Mouse (Mus musculus) stomach, embryonic 16.5 days (tissue): ENCODE results near the gene Ptprs. TPM values are rescaled to one million over a fixed set of nuclear protein-coding genes. Genes with fewer than 3 reads are reported as not detected.
A peak's percentile ranks its signal among the peaks of the same experiment; 100 is the strongest.

Experiments used
- ATAC-seq: fragments of 200-750 bp; cut with Nextera tagmentation; 2 replicates; pipeline ENCODE4 v1.8.0; 2017; ENCODE audit warnings: moderate number of reproducible peaks, moderate TSS enrichment; ENCODE audit not compliant: insufficient read depth, low FRiP score
- H3K27ac ChIP-seq: fragments of 300-500 bp; sonication (generic); 2 replicates; pipeline ENCODE4 v1.5.1; 2014; ENCODE audit warnings: low read length
- H3K27me3 ChIP-seq: fragments of 300-500 bp; sonication (generic); 2 replicates; pipeline ENCODE4 v1.6.1; 2014; ENCODE audit warnings: low read length, control low read depth, mixed read lengths; ENCODE audit not compliant: control insufficient read depth, insufficient read depth
- H3K36me3 ChIP-seq: fragments of 300-500 bp; sonication (generic); 2 replicates; pipeline ENCODE4 v1.6.1; 2014; ENCODE audit warnings: low read length; ENCODE audit not compliant: control insufficient read depth, insufficient read depth
- H3K4me1 ChIP-seq: fragments of 300-500 bp; sonication (generic); 2 replicates; pipeline ENCODE4 v1.6.1; 2014; ENCODE audit warnings: low read length, control low read depth, mixed read lengths; ENCODE audit not compliant: control insufficient read depth, insufficient read depth
- H3K4me2 ChIP-seq: fragments of 300-500 bp; sonication (generic); 2 replicates; pipeline ENCODE4 v1.6.1; 2014; ENCODE audit warnings: low read depth, low read length, mixed read lengths
- H3K4me3 ChIP-seq: fragments of 300-500 bp; sonication (generic); replicated peaks from 2 replicates; pipeline ENCODE4 v1.5.1; 2014; ENCODE audit warnings: mild to moderate bottlenecking, low read length
- H3K9ac ChIP-seq: fragments of 300-500 bp; sonication (generic); 2 replicates; pipeline ENCODE4 v1.6.1; 2014; ENCODE audit warnings: low read length
- H3K9me3 ChIP-seq: fragments of 300-500 bp; sonication (generic); replicated peaks from 2 replicates; pipeline ENCODE4 v1.6.1; 2016; ENCODE audit warnings: low read length, control low read depth; ENCODE audit not compliant: control insufficient read depth
- WGBS: fragments of 180-500 bp; shearing (Covaris S2); extraction: QIAGEN DNeasy Blood & Tissue Kit; methylation state at CpG from one replicate; pipeline ENCODE4 v1.1.7; 2014; 5-methylcytosine and 5-hydroxymethylcytosine counted together
- polyA plus RNA-seq: library from polyadenylated mRNA; unstranded; fragments of >200 nt; fragmentation: Nextera tagmentation; extraction: Ambion mirVana; gene quantifications from 2 replicates; pipeline ENCODE4 v1.2.1, GENCODE M21; 2015

Gene Ptprs
- polyA plus RNA-seq, 1 experiment from 2014 or later, result 61.9 TPM

DNA sequence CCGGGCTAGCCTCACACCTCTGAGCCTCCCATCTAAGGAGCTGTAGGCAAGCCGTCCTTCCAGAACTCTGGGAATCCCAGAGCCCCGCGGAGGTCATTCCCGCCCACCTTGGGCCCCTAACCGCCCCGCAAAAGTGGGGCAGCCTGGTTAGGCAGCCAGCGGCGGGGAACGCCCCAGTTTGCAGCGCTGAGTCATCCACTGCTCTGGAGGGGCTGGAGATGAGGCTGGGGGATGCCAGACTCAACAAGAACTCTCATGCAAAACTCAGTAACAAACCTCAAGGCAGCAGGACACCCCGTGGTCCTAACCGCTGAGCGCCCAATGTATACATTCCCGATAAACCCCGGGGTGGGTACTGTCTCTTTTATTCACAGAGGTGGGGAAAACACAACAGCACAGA, 4.2 kb downstream of the Ptprs start:
- no peak overlapping the region for H3K4me3 ChIP-seq
- peaks cover 72% of the 10 kb centered on the region for H3K4me1 ChIP-seq
- H3K9me3 ChIP-seq, result peaks cover 7% of the 10 kb centered on the region; the same call in 1 of the 2 replicates
- ATAC-seq, result no peak
- 17% methylated on average over 16 of the region's 16 CpGs for WGBS
- peak overlapping the region; percentile 82 for H3K9ac ChIP-seq
- H3K27me3 ChIP-seq, result peaks cover 25% of the 10 kb centered on the region
- H3K36me3 ChIP-seq, result no peaks in the 10 kb centered on the region
- peak overlapping the region; percentile 96 for H3K4me2 ChIP-seq
- no peak overlapping the region for H3K27ac ChIP-seq

DNA sequence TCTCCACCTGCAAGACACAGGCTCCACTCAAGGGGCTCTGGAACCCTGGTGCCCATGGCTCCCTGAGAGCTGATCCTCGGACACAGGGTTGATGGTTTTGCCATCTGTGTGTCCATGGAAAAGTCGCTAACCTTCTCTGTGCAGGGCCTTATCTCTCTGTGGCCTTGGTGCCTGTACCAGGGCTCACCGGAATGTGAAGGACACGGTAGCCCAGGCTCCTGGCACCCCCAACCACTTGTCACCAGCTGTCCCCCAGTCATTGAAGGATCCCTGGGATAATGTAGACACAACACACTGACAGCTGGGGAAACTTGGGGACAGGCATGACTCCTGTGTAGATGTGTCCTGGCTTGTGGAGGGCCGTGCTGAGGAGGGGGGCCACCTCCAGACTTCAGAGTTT, 5.1 kb downstream of the Ptprs start:
- Histone ChIP-seq H3K36me3 (no peaks in the 10 kb centered on the region), H3K27ac (no peak overlapping the region), H3K9ac (no peak overlapping the region), H3K4me2 (no peak overlapping the region), H3K27me3 (peaks cover 25% of the 10 kb centered on the region), H3K4me3 (no peak overlapping the region), H3K9me3 (no peaks in the 10 kb centered on the region), H3K4me1 (peaks cover 76% of the 10 kb centered on the region)
- WGBS, result 75% methylated on average over 5 of the region's 5 CpGs
- ATAC-seq, result no peak

DNA sequence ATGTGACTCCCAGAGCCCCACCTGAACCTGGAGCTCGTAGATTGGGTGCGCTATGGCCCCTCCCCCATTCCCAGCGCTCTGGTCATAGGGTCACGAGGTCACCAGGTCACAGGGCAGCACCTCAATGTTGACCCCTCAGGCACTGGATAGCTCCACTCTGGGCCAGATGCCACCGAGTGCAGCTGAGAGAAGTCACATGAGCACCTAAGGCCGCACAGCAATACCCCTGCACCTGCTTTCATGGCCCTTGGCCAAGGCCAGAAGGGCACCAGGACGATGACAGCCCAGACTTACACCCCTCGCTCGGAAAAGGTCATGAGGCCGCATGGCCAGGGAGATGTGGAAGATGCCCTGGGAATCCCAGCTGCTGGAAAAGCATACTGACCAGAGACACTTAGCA, 5.7 kb downstream of the Ptprs start:
- Histone ChIP-seq H3K27ac (no peak overlapping the region), H3K4me1 (peaks cover 76% of the 10 kb centered on the region), H3K36me3 (no peaks in the 10 kb centered on the region), H3K4me3 (peak overlapping the region; percentile 38), H3K9ac (peak overlapping the region; percentile 63; the same call in 1 of the 2 replicates), H3K4me2 (peak overlapping the region; percentile 62), H3K9me3 (no peaks in the 10 kb centered on the region), H3K27me3 (peaks cover 24% of the 10 kb centered on the region)
- 22% methylated on average over 10 of the region's 10 CpGs for WGBS
- no peak for ATAC-seq

DNA sequence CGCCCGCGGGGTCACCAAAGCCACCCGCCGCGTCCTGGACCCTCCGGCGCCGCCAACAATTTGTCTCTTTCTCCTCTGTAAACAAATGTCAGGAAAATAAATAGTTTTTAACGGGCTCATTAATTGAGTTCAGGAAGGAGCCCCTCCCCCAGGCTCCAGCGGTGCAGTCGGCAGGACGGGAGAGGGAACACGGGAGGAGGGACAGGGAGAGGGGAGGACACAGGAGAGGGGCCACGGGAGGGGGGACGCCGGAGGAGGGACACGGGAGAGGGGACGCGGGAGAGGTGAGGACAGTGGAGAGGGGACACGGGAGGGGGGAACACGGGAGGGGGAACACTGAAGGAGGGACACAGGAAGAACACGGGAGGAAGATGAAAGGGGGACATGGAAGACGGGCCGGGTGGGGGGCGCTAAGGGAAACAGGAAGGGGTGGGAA, 6.3 kb downstream of the Ptprs start:
- H3K27ac ChIP-seq, result peak overlapping the region; percentile 62
- H3K9ac ChIP-seq, result peak overlapping the region; percentile 63
- H3K4me3 ChIP-seq, result peak overlapping the region; percentile 38
- peak overlapping the region; percentile 62 for H3K4me2 ChIP-seq
- peaks cover 19% of the 10 kb centered on the region for H3K27me3 ChIP-seq
- 3% methylated on average over 26 of the region's 26 CpGs for WGBS
- H3K4me1 ChIP-seq, result peaks cover 72% of the 10 kb centered on the region
- no peak for ATAC-seq
- H3K9me3 ChIP-seq, result no peaks in the 10 kb centered on the region
- no peaks in the 10 kb centered on the region for H3K36me3 ChIP-seq

DNA sequence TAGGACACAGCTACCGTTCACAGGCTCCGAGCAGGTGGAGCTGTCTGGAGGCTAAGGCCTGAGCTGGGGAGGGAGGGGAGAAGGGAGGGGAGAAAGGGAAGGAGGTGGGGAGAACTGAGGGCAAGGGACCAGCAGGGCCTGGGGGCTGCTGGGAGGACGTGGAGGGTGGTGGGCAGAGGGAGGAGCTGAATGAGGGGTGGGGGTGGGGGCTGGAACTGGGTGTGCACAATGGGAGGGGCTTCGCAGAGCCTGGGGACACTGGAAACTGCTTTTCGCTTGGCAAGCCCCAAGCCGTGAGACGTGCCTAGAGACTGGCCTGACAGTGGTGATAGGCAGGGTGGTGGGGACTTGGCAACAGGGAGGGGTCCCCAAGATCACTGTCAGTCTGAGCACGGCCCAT, 7.0 kb downstream of the Ptprs start:
- H3K9ac ChIP-seq, result peak overlapping the region; percentile 63; the same call in 1 of the 2 replicates
- peak overlapping the region; percentile 62 for H3K27ac ChIP-seq
- WGBS, result 38% methylated on average over 8 of the region's 8 CpGs
- peak overlapping the region; percentile 62 for H3K4me2 ChIP-seq
- H3K27me3 ChIP-seq, result peaks cover 13% of the 10 kb centered on the region
- H3K36me3 ChIP-seq, result no peaks in the 10 kb centered on the region
- ATAC-seq, result no peak
- H3K4me1 ChIP-seq, result peaks cover 65% of the 10 kb centered on the region
- no peaks in the 10 kb centered on the region for H3K9me3 ChIP-seq
- peak overlapping the region; percentile 38; the same call in 1 of the 2 replicates for H3K4me3 ChIP-seq

DNA sequence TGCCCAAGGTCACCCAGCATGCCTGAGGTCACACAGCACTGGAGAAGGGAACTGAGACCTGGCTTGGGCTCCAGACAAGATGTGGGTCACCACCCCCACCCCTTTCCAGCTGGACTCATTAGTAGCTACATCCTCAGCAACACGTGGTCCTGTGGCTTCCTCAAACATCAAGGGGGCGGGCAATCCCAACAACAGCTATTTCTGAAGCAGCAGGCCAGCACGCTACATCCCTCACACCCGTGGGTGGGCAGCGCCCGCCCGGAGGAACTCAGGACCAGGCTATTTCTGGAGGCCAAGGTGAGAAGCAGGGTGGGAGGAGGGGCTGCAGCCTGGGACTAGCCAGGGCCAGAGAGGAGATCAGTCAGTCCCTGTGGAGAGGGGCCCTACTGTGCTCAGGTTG, 7.4 kb downstream of the Ptprs start:
- Histone ChIP-seq H3K9me3 (no peaks in the 10 kb centered on the region), H3K27me3 (peaks cover 9% of the 10 kb centered on the region), H3K27ac (no peak overlapping the region; the same call in 1 of the 2 replicates), H3K4me1 (peaks cover 61% of the 10 kb centered on the region), H3K4me3 (no peak overlapping the region), H3K36me3 (no peaks in the 10 kb centered on the region), H3K9ac (no peak overlapping the region), H3K4me2 (no peak overlapping the region)
- WGBS, result 47% methylated on average over 7 of the region's 7 CpGs
- ATAC-seq, result no peak

DNA sequence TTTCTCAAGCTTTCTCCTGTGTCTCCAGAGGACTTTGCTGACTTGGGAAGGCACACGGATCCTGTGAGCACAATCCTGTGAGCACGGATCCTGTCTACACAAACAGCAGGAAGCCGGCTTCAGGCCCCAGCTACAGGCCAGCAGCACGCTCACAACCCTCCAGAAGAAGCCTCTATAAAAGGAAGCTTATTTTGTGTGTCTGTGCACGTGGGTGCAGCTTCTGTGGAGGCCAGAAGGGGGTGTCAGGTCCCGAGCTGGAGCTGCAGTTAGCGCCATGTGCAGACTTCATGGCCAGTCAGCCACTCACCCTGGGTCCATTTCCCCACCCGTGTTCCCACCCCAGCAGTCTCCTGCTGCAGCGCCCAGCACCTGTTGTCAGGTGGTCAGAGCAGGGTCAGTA, 7.9 kb downstream of the Ptprs start:
- H3K9ac ChIP-seq, result peak overlapping the region; percentile 66; the same call in 1 of the 2 replicates
- H3K27ac ChIP-seq, result peak overlapping the region; percentile 87
- no peaks in the 10 kb centered on the region for H3K9me3 ChIP-seq
- H3K4me3 ChIP-seq, result no peak overlapping the region
- H3K4me1 ChIP-seq, result peaks cover 59% of the 10 kb centered on the region
- no peak for ATAC-seq
- no peaks in the 10 kb centered on the region for H3K36me3 ChIP-seq
- H3K27me3 ChIP-seq, result 0 out of 2 replicates have a peak, but pooled peaks cover 5% of the 10 kb centered on the region
- 0 out of 2 replicates have a peak overlapping the region, but pooled peaks have one; percentile 32 for H3K4me2 ChIP-seq
- 89% methylated on average over 9 of the region's 9 CpGs for WGBS

DNA sequence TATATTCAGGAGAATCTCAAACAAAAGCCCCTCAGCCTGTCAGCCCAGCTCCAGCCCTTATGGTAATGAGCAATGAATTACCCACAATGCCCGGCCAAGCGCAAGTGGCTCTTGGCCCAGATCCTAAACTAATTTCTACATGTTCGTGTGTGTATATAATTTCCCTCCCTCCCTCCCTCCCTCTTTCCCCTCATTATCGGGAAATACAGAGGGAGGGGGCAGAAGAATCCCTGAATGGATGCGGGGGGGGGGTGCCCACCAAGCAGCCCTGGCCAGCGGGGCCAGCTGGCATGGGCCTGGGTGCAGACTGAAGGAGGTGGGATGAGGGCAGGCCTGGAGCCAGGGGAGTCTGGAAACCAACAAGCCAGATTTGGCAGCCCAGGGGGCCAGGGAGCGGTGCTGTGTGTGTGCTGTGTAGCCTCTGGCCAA, 8.8 kb downstream of the Ptprs start:
- Histone ChIP-seq H3K36me3 (no peaks in the 10 kb centered on the region), H3K27me3 (0 out of 2 replicates have a peak, but pooled peaks cover 5% of the 10 kb centered on the region), H3K4me2 (peak overlapping the region; percentile 32), H3K9ac (peak overlapping the region; percentile 66), H3K4me1 (peaks cover 58% of the 10 kb centered on the region), H3K9me3 (no peaks in the 10 kb centered on the region), H3K27ac (peak overlapping the region; percentile 87), H3K4me3 (peak overlapping the region; percentile 21; the same call in 1 of the 2 replicates)
- peak; percentile 51; the same call in 1 of the 2 replicates for ATAC-seq
- WGBS, result 27% methylated on average over 7 of the region's 7 CpGs

DNA sequence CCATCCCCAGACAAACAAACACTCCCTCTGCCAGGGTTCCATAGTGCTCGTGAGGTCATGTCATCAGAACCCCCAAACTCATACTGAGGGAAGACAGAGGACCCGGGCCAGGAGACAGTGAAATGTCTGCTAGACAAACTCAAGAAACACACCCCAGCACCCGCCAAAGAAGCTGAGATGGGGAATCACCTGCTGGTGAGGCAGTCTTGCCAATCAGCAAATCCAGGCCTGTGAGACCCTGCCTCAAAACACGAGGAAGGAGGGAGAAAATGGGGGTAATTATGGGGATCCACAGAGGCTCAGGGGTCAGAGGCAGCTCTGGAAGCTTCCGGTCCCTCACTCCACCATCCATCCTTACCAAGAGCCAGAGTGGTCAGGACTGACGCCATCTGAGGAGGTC, 9.5 kb downstream of the Ptprs start:
- 0 out of 2 replicates have a peak overlapping the region, but pooled peaks have one; percentile 32 for H3K4me2 ChIP-seq
- H3K27me3 ChIP-seq, result 0 out of 2 replicates have a peak, but pooled peaks cover 1% of the 10 kb centered on the region
- 59% methylated on average over 6 of the region's 6 CpGs for WGBS
- no peak for ATAC-seq
- peaks cover 51% of the 10 kb centered on the region for H3K4me1 ChIP-seq
- no peaks in the 10 kb centered on the region for H3K9me3 ChIP-seq
- no peaks in the 10 kb centered on the region for H3K36me3 ChIP-seq
- H3K9ac ChIP-seq, result peak overlapping the region; percentile 39; the same call in 1 of the 2 replicates
- H3K4me3 ChIP-seq, result no peak overlapping the region
- no peak overlapping the region; the same call in 1 of the 2 replicates for H3K27ac ChIP-seq
